Mouse (Mus musculus) erythroblast, embryonic 14.5 days (primary cell): Measurements from ENCODE around the gene Fbln1. TPM values are rescaled to one million over a fixed set of nuclear protein-coding genes. Genes with fewer than 3 reads are reported as not detected.

Experiments used
- H3K27me3 ChIP-seq: 2 replicates; pipeline ENCODE4 v1.6.1; 2012; ENCODE audit warnings: inconsistent platforms; ENCODE audit not compliant: control insufficient read depth
- H3K36me3 ChIP-seq: 2 replicates; pipeline ENCODE4 v1.6.1; 2012; ENCODE audit warnings: mild to moderate bottlenecking, inconsistent platforms; ENCODE audit not compliant: control insufficient read depth
- H3K4me1 ChIP-seq: 2 replicates; pipeline ENCODE4 v1.6.1; 2012; ENCODE audit warnings: inconsistent platforms; ENCODE audit not compliant: control insufficient read depth
- H3K4me3 ChIP-seq: replicated peaks from 2 replicates; pipeline ENCODE3; 2012; ENCODE audit warnings: moderate library complexity, mild to moderate bottlenecking, inconsistent platforms
- H3K9me3 ChIP-seq: 2 replicates; pipeline ENCODE4 v1.6.1; 2012; ENCODE audit warnings: low read length, inconsistent platforms, mixed read lengths; ENCODE audit not compliant: control insufficient read depth
- GATA1 ChIP-seq: IDR thresholded peaks from 2 replicates; pipeline ENCODE4 v1.6.1; 2012; ENCODE audit warnings: low read length, inconsistent platforms, mixed read lengths
- TAL1 ChIP-seq: IDR thresholded peaks from 3 replicates; pipeline ENCODE4 v1.6.1; 2012; ENCODE audit warnings: low read length, inconsistent platforms, mixed read lengths
- polyA plus RNA-seq: library from polyadenylated mRNA; stranded (reverse); fragments of >175 nt; gene quantifications from 2 replicates; pipeline ENCODE4 v1.2.3, GENCODE M21; 2012

Gene Fbln1
- polyA plus RNA-seq, 1 experiment = not detected

DNA sequence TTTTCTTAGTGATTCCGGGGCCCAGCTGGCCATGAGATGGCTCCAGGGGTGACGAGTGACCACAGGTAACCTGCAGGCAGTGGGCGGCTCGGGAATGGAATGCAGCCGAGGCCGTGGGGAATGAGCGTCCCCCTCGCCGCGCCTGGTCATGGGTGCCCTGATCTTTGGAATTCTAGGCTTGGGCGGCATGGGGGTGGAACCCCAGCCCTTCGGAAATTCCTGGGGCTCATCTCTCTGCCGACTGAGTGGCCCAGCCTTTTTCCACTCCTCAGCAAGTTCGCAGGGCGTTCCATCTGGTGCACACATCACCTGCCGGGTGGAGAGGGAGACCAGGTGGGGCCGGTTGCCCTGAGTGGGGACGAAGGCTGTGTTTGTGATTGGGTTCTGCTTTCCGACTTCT, 62.1 kb downstream of the Fbln1 start:
- TF ChIP-seq GATA1 = no peak
- TF ChIP-seq TAL1 = no peak
- Histone ChIP-seq H3K4me1 (no peaks in the 10 kb centered on the region), H3K36me3 (no peaks in the 10 kb centered on the region), H3K9me3 (no peaks in the 10 kb centered on the region), H3K4me3 (no peak overlapping the region), H3K27me3 (no peaks in the 10 kb centered on the region)

DNA sequence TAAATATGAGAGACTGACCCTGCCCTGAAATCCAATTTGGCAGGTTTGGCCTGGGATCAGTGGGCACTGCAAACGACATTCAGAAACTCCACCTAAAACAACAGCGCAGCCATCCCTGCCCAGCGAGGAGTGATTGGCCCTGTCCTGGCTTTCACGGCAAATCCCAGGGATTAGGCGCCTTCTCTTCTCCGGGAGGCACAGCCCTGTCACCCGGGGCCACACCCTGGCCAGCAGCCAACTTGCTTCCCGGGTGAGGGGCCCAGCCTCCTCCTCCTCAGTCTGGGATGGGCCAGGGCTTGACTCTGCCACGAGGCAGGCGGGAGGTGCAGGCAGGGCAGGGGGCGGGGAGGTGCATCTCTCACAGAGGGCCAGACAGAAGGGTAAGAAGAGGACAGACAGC, 67.2 kb downstream of the Fbln1 start:
- H3K4me3 ChIP-seq = no peak overlapping the region
- H3K27me3 ChIP-seq = no peaks in the 10 kb centered on the region
- no peaks in the 10 kb centered on the region for H3K9me3 ChIP-seq
- H3K36me3 ChIP-seq = no peaks in the 10 kb centered on the region
- TF ChIP-seq GATA1 = no peak
- TF ChIP-seq TAL1 = no peak
- no peaks in the 10 kb centered on the region for H3K4me1 ChIP-seq

DNA sequence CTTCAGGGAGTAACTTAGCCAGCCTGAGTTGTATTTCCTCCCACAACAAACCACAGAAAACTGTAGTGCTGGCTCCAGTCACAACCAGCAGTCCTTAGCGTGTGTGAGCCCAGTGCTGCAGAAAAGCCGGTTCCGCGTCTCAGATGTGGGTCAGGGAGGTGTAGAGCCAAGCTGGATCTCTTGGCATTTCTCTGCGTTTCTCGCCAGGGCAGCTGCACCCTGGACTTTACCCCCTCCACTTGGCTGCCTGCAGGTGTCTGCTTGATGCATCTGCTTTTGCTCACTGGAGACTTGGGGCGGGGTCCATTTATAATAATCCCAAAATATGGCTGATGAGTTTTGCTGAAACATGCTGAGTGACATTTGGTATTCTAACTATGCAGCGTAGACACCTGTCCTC, 71.5 kb downstream of the Fbln1 start:
- Histone ChIP-seq H3K9me3 (no peaks in the 10 kb centered on the region), H3K27me3 (no peaks in the 10 kb centered on the region)
- TF ChIP-seq TAL1 = no peak
- no peak for TF ChIP-seq GATA1

DNA sequence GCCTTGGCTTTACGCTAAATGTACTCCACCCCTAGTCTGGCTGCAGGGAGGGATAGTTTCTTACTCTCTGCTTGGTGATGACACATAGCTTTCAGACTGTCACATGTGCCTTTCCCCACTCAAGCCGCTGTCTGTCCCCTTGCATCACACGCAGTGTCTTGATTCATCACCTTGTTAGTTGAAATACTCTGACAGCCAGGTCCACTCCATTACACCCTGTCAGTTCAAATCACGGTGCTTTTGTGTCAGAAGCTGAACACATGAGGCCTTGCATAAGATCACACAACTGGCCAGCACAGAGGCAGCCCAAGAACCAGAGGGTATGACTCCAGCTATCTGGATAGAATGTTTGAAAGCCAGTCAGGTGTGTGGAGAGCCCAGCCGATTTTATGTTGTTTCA, 73.2 kb downstream of the Fbln1 start:
- Histone ChIP-seq H3K4me3 (no peak overlapping the region), H3K4me1 (no peaks in the 10 kb centered on the region), H3K27me3 (no peaks in the 10 kb centered on the region), H3K9me3 (no peaks in the 10 kb centered on the region), H3K36me3 (no peaks in the 10 kb centered on the region)
- TF ChIP-seq GATA1 (no peak), TAL1 (no peak)

More for the DNA sequence above, 71.5 kb downstream of the Fbln1 start:
- Histone ChIP-seq H3K4me3 (no peak overlapping the region), H3K4me1 (no peaks in the 10 kb centered on the region), H3K36me3 (no peaks in the 10 kb centered on the region)

DNA sequence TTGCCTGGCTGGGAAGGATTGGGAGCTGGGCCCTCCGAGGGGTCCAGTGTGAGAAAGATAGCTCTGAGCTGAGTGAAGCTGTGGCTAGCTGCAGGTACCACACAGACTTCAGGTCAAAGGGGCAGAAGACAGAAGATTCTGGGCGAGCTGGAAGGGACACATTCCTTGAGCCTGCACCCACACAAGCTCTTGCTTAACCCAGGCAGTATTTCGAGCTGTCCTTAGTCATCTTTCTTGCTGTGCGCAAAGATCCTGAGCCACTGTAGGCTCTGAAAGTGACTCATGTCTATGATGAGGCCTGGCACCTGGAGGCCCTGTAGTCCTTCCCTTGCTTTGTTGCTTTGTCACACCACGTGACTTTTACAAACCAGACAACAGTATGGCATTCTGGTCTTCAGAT, 76.3 kb downstream of the Fbln1 start:
- no peak overlapping the region for H3K4me3 ChIP-seq
- no peak for TF ChIP-seq GATA1
- TF ChIP-seq TAL1 = no peak
- no peaks in the 10 kb centered on the region for H3K27me3 ChIP-seq
- H3K4me1 ChIP-seq = no peaks in the 10 kb centered on the region
- no peaks in the 10 kb centered on the region for H3K9me3 ChIP-seq
- no peaks in the 10 kb centered on the region for H3K36me3 ChIP-seq

DNA sequence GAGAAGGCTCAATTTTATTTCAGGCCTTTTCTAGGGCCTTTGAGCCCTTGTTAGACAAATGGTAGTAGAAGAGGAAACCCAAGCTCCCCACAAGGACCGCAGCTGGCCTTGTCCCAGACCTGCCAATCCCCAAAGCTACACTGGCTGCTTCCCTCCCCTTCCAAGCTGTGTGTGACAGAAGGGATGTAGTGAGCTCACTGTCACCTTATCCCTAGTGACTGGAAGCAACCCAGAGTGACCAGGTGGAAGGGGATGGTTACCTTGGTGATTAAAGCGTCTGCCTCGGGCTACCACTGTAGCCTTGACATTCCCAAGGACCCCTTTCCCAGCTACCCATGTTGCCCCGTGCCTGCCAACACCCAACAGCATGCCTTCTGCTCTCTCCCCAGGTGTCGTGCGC, 78.9 kb downstream of the Fbln1 start:
- H3K4me1 ChIP-seq = no peaks in the 10 kb centered on the region
- no peaks in the 10 kb centered on the region for H3K27me3 ChIP-seq
- H3K9me3 ChIP-seq = no peaks in the 10 kb centered on the region
- H3K4me3 ChIP-seq = no peak overlapping the region
- no peak for TF ChIP-seq TAL1
- TF ChIP-seq GATA1 = no peak
- H3K36me3 ChIP-seq = no peaks in the 10 kb centered on the region

DNA sequence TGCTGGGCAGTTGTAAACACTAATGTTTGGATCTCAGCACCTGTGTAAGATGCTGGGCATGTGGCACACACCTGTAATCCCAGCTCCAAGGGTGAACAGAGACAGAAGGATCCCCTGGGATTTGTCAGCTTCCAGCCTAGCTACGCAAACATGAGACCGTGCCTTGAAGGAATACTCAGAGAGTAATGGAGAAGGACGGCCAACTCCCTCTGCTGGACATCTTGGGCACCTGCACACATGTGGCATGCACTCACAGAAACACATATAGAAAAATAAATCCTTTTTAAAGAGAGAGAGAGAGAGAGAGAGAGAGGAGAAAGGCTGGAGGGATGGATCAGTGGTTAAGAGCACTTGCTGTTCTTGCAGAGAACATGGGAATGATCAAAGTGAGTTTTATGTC, 88.9 kb downstream of the Fbln1 start:
- Histone ChIP-seq H3K4me1 (no peaks in the 10 kb centered on the region), H3K4me3 (no peak overlapping the region), H3K36me3 (no peaks in the 10 kb centered on the region), H3K27me3 (no peaks in the 10 kb centered on the region), H3K9me3 (no peaks in the 10 kb centered on the region)
- TF ChIP-seq TAL1 (no peak), GATA1 (no peak)

DNA sequence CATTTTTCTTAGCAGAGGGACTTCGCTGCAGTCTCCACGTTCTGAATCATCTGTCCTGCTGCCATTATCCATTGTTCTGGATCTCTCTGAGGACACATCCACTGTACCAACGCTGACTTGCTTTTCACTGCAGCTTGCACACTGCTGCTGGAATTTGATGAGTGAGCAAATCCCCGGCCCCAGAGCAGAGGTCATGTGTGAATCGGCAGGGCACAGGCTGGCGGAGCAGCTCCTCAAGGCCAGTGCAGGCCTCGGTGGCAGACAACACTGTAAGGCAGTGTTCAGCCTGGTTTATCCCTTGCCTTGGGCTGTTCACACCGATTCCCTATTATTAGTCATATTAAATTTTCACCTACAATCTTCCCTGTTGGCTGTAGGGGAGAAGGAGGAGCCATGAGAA, 89.8 kb downstream of the Fbln1 start:
- Histone ChIP-seq H3K36me3 (no peaks in the 10 kb centered on the region), H3K4me1 (no peaks in the 10 kb centered on the region), H3K27me3 (no peaks in the 10 kb centered on the region), H3K9me3 (no peaks in the 10 kb centered on the region), H3K4me3 (no peak overlapping the region)
- TF ChIP-seq GATA1 (no peak), TAL1 (no peak)

DNA sequence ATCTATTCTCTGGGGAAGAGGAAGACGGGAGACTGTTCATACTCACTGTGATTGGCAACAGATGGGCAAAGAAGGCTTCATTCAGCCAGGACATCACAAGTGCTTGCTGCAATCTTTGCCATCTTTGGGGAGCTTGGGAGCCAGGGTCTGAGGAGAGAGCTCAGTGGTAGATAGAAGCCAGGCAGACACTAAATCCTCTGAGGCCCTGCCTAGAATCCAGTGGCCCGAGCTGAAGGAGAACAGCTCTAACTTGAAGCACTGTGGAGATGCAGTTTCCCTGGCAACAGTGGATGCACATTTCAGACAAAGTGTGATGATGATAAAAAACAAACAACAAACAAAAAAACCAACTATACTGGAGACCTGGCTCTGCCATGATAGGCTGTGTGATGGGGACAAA, 90.2 kb downstream of the Fbln1 start:
- Histone ChIP-seq H3K27me3 (no peaks in the 10 kb centered on the region), H3K36me3 (no peaks in the 10 kb centered on the region), H3K4me1 (no peaks in the 10 kb centered on the region), H3K9me3 (no peaks in the 10 kb centered on the region), H3K4me3 (no peak overlapping the region)
- TF ChIP-seq GATA1 (no peak), TAL1 (no peak)

DNA sequence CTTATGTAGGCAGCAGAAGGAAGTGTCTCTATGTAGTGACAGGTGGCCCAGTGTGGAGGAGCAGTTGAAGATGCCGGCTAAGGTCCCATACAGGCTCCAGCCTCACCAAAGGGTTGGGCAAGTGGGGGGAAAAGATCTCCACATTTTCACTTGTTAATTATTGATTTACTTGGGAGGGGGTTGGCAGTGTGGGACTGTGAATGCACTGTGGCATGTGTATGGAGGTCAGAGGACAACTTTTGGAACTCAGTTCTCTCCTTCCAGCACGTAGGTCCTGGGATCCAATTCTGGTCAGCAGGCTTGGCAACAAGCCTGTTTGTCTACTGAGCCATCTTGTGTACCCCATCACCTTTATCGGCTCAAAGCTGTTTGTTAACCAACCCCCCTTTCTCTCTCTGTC, 90.8 kb downstream of the Fbln1 start:
- Histone ChIP-seq H3K27me3 (no peaks in the 10 kb centered on the region), H3K36me3 (no peaks in the 10 kb centered on the region), H3K4me3 (no peak overlapping the region), H3K4me1 (no peaks in the 10 kb centered on the region), H3K9me3 (no peaks in the 10 kb centered on the region)
- no peak for TF ChIP-seq TAL1
- TF ChIP-seq GATA1 = no peak
